Mouse (Mus musculus) layer of hippocampus, postnatal 36 days (tissue): Measurements from ENCODE around the gene Selenom. TPM values are rescaled to one million over a fixed set of nuclear protein-coding genes. Genes with fewer than 3 reads are reported as not detected.

Experiments used
- DNase-seq, 2 experiments: peaks; one replicate each; pipeline ENCODE4 v3.0.0; 2022
- total RNA-seq, 2 experiments: library from RNA; stranded (reverse); gene quantifications; 2 replicates each; pipeline ENCODE4 v1.2.3; 2021

Gene Selenom
- total RNA-seq, 2 experiments from 2014 or later = 187 to 193 TPM

GRCm38 (mm10) chr11:3554976-3555375 is 40.5 kb downstream of the Selenom start:
- DNase-seq = no peak

- DNase-seq = no peak
Measured at GRCm38 (mm10) chr11:3557852-3558251, 43.4 kb downstream of the Selenom start.

- DNase-seq = no peak
Measured at GRCm38 (mm10) chr11:3560202-3560601, 45.7 kb downstream of the Selenom start.

GRCm38 (mm10) chr11:3563853-3564252 is 49.4 kb downstream of the Selenom start:
- DNase-seq = no peak

GRCm38 (mm10) chr11:3564451-3564850 is 50.0 kb downstream of the Selenom start:
- no peak for DNase-seq

GRCm38 (mm10) chr11:3566018-3566417 is 51.5 kb downstream of the Selenom start:
- no peak for DNase-seq

Other genes with a start within 250 kb of the Selenom start
- gene Drg1, start 248.3 kb upstream of the Selenom start, total RNA-seq = 100 to 1,000 TPM in 1 of 2 experiments, 10 to 100 TPM in 1; 96.5 to 101 TPM
- gene Patz1, start 225.8 kb upstream of the Selenom start, total RNA-seq = 10 to 100 TPM; 52.1 to 54.1 TPM
- 10 to 100 TPM; 40.5 to 45.6 TPM for gene Pik3ip1, start 184.3 kb upstream of the Selenom start, total RNA-seq
- gene Limk2, start 105.5 kb upstream of the Selenom start, total RNA-seq = 10 to 100 TPM; 95.5 to 98.4 TPM
- 10 to 100 TPM; 25.6 to 27.4 TPM for gene Rnf185, start 62.3 kb upstream of the Selenom start, total RNA-seq
- 1 to 10 TPM; 1.4 to 2.5 TPM for gene Pla2g3, start 26.4 kb upstream of the Selenom start, total RNA-seq
- 10 to 100 TPM; 73.7 to 95.8 TPM for gene Inpp5j, start 9.9 kb upstream of the Selenom start, total RNA-seq
- gene Smtn, start 25.9 kb downstream of the Selenom start, total RNA-seq = 10 to 100 TPM in 1 of 2 experiments, 1 to 10 TPM in 1; 7.0 to 11.8 TPM
- gene Morc2a, start 134.5 kb downstream of the Selenom start, total RNA-seq = 10 to 100 TPM; 44.3 to 47.4 TPM